Mouse (Mus musculus) thymus, postnatal 25 days (tissue): ENCODE measurements at regions not wholly inside any gene's neighbourhood (a gene's known extent, or its start where the extent isn't known, plus 50 kb on each side); places are given as distances from the start of the nearest gene placed in this dataset.
A peak's percentile ranks its signal among the peaks of the same experiment; 100 is the strongest.

Source experiments
- DNase-seq: peaks from one replicate; pipeline ENCODE4 v3.0.0; 2022

DNA sequence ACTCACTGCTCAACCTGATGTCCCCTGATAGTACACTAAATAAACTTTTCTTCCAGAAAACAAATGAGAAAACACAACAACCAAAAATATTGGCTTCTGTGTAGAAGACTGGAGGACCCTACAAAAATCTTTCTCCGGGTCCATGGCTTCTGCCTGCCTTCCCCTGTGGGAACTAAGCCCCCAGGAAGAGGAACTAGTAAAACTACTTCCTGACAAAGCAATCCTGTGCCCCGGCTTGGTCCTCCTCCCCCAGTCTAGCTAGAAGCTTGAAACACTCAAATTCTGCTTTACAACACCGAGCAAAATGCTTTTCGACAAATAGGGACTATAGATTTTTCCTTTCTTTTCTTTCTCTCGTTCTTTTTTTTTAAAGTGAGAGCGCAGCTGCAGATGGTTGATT, 51.3 kb upstream of the Mki67 start:
- no peak for DNase-seq

DNA sequence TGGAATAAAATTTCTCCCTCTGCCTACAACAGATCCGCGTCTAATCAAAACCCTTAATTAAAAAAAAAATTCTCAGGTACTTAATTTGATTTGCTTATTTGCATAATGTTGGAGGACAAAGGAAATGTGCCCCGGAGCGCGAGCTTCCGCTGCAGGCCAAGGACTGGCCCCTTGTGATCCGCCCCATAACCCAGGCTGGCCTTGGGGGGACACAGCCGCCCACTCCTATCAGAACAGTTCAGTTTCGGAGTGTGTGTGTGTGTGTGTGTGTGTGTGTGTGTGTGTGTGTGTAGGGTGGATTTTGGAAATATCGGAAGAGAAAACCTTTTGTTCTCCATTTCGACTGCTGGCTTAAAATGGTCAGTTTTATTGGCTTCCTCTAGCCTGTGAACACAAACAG, 51.9 kb upstream of the Mki67 start:
- DNase-seq: no peak

DNA sequence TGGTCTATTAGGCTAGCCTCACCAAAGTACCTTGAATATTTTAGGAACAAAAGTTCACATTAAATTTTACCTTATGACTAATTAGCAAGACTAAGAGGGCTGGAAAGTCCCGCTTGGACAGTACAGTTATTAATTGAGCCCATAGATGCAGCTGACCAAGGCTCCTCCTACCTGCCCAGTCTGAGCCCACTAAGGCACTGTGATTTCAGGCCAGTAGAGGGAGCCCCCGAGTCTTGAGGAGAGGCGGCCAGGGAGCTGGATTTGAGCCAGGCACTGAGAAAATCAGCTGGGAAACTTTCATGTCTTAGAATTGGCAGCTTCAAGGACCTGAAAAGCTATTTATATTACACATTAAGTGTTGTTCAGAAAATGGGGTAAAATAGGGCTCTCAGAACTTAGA, 52.4 kb upstream of the Mki67 start:
- DNase-seq: peak; percentile 62

- no peak for DNase-seq
Observed at GRCm38 (mm10) chr7:135769082-135769673, 53.0 kb upstream of the Mki67 start.

GRCm38 (mm10) chr7:135770051-135770450, 53.9 kb upstream of the Mki67 start:
- no peak for DNase-seq

- DNase-seq: no peak
Observed at GRCm38 (mm10) chr7:135775832-135776433, 59.8 kb upstream of the Mki67 start.

DNA sequence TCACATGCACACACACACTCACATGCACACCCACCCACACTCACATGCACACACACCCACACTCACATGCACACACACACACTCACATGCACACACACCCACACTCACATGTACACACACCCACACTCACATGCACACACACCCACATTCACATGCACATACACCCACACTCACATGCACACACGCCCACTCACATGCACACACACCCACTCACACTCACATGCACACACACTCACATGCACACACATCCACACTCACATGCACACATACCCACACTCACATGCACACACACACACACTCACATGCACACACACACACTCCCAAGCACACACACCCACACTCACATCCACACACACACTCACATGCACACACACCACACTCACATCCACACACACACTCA, 74.0 kb upstream of the Mki67 start:
- no peak for DNase-seq

DNA sequence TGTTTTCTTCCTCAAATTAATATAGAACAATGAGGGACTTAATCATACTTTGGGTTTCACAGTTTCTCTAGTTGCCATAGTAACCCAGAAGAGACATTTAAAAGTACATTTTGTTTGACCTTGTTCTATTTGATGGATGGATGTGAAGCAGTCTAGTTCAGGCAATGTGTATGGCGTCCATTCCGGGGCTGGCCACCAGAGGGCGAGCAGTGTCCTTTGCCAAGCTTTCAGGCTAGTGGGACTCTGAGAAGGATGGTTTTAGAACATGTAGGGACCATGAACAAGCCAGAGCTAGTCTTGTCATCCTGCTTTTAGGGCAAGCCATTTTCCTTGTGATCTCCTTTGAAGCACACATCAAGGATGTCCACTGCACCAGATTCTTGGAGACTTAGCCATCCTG, 74.8 kb upstream of the Mki67 start:
- DNase-seq: peak; percentile 54

DNA sequence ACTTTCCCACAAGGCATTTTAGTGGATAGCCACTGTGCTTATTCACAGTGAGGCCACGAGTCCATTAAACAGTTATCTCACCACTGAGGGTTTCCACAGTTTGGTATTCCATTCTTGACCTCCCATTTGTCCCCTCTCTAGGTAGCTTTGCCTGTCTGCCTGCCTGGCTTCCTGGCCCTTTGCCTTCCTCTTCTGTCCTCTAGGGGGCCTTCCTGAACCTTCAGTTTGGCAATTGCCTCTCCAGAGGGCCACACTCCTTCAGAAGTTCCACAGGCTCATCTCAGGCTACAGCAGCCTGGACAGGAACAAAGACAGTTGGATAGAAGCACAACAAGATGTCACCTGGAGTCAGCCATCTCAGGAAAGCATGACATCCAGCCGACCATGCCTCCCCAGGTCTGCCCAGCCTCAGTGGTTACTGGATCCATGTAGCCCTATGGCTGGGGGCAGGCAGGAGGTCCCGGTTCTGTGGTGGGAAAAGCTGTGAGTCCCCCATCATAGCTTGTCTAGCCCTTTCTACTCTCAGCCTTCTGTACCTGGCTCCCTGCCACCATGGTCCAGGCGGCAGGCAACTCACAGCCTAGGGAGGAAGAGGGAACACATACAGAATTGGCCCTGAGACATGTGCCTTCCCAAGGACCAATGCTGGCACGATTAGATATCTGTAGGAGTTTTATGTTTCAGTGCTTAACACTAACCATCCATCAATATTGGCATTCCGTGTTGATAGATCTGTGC, 76.0 kb upstream of the Mki67 start:
- no peak for DNase-seq

DNA sequence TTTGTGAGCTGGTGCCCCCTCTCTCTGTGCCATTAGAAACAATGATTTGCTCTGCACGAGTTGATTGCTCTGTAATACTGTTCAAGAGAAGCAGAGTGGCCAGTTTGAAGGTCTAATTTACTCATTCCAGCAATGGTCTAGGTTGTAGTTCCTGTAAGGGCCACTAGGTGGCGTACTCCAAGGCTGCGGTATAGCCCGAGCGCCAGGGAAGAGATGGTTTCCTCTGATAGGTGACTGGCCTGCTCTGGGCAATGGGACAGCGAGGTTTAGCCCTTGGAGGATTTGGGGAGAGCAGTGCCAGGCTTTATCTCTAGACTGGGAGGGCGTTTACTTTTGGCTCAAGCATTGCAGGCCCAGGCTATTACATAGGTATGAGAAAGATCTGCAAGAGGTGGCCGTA, 76.8 kb upstream of the Mki67 start:
- peak; percentile 45 for DNase-seq

GRCm38 (mm10) chr7:135794238-135794637, 78.1 kb upstream of the Mki67 start:
- DNase-seq: no peak

DNA sequence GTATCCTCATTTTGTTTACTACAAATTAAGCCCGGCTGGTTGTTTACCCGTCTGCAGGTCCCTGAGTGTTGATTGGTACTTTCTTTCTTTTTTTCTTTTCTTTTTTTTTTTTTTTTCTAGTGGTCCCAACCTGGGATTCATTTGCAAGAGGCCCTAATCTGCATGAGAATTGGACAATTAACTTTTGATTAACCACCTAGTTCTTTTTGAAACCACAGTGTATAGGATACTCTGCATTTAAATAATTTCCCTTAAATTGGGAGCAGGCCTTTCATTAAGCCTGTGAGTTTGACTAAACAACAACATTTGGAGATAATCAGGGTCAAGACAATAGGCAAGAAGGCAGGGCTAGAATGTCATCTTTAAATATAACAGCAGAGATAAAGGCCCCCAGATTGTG, 78.5 kb upstream of the Mki67 start:
- DNase-seq: no peak

- no peak for DNase-seq
Observed at GRCm38 (mm10) chr7:135798441-135798840, 82.3 kb upstream of the Mki67 start.

- no peak for DNase-seq
Observed at GRCm38 (mm10) chr7:135802598-135803121, 86.5 kb upstream of the Mki67 start.

DNA sequence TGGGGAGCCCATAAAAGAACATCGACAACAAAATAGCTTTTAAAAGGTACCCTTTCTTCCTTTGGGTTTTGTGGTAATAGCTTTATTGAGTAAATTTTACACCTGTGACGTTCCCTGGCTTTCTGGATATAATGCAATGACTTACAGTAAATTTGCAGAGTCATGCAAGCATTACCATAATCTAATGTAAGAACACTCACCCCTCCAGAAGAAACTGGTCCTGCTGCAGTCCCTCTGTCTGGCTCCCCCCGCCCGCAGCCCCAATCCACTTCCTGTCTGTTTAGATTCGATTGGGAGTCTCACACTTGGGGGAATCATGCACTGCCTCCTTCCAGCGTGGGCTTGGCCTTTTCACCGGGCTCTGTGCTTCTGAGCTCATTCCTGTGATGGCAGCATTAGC, 88.6 kb upstream of the Mki67 start:
- no peak for DNase-seq

- no peak for DNase-seq
Observed at GRCm38 (mm10) chr7:135806139-135806538, 90.0 kb upstream of the Mki67 start.

DNA sequence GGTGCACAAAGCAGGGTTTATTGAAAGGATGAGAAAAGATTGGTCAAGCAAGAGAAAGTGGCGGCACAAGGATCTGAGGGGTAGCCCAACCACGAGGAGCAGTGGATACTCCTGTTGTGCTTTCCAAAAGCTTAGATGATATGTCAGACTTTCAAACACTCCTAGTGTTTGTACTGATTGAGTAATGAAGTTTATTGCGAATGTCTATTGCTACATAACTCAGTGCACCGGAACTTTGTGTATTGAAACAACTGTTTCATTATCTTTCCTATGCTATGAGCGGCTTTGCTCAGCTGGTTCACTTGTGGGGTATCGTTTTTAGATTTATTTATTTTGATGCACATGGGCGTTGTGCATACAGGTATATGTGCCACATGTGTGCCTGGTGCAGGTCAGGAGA, 90.5 kb upstream of the Mki67 start:
- DNase-seq: no peak

GRCm38 (mm10) chr7:135809167-135809566, 93.0 kb upstream of the Mki67 start:
- DNase-seq: no peak

DNA sequence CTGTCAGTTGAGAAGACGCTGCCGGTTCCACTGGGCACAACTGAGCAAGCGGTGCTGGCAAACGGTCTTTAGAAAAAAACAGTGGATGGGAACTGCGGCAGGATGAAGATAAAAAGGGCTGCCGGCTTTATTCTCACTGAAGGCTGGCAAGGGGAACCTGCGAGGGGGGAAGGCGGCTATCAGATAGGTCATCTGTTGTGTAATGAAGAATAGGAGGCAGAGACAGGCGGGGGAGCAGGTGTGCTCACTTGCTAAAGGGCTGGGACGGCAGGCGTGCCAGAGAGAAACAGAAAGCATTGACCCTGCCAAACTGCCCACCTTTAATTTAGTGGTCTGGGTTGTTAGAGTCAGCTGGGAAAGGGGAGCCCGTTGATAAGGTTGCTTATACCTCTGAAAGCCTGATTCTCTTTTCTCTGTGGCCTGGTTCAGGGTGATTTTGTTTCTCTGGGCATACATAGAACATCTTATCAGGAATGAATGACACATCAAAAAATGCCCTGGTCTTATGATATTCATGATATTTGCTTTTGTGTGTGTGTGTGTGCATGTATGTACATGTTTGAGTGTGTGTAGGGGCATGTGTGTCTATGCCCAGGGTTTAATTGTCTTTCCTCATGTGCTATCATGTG, 93.7 kb upstream of the Mki67 start:
- no peak for DNase-seq

- DNase-seq: no peak
Observed at GRCm38 (mm10) chr7:135810971-135811370, 94.8 kb upstream of the Mki67 start.

GRCm38 (mm10) chr7:135813616-135814015, 97.5 kb upstream of the Mki67 start:
- DNase-seq: no peak

GRCm38 (mm10) chr7:135816191-135816590, 100.0 kb upstream of the Mki67 start:
- DNase-seq: no peak

DNA sequence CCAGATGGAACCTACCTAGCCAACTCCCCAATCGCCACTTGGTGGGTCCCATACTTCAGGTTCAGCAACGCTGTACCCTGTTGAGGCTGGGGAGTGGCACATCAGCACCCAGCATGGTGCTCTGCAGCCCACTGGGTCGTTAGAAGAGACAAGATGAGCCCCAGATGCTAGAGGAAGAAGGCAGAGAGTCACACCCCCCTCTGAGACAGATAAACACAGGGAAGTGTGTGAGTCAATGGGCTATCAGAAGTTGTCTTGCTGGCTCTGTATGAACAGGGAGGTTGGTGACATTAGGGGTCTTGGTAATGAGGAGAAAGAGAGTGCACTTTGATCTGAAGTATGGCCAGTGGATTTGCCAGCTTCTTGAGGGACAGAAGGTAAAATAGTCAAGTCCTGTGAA, 101.7 kb upstream of the Mki67 start:
- DNase-seq: no peak

- no peak for DNase-seq
Observed at GRCm38 (mm10) chr7:135818298-135818697, 102.1 kb upstream of the Mki67 start.
